Mouse (Mus musculus): Measurements from ENCODE around the gene Apol10b.
"Not testable (repeated sequence)": the region's sequence is repeated elsewhere in the genome, so short reads cannot be mapped to it uniquely, and the experiment has no call there.

The Apol10b gene

DNA sequence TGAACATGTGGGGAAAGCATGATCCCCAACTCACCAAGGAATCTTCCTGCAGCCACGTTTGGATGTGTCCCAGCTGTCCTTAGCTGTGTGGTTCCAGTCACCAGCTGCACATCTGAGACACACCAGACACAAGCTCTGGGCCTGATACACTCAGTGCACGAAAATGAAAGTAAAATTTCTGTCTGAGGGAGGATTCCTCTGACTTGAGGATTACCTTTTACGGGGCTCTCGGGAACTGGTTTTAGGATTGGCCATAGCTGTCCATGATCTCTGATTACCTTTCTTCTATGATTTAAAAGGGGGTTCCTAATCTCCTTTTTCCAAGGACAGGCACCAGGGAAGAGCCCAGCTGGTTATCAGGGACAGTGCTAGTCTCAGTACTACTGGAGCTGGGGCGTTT is at the start of gene Apol10b:
Apol10b (minus strand) TSS at position 165 of the 400 bp plus-strand sequence.
- no peak for DNase-seq (ENCODE audit: low spot score in 2 of 2)

DNA sequence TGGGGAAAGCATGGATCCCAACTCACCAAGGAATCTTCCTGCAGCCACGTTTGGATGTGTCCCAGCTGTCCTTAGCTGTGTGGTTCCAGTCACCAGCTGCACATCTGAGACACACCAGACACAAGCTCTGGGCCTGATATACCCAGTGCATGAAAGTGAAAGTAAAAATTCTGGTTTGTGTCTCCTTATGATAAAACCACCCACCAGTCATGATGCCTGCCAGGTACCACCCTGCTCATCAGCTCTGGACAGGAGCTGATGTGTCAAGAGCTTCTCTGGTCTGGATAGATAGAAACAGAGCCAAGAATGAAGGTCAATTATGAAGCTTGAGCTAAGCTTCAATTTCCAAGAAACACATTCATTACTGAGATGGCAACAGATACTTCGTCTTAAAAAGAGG is 47.3 kb upstream of the Apol10b start, which contains the start of gene Apol11b:
Apol11b (minus strand) TSS at position 111 of the 400 bp plus-strand sequence.
- DNase-seq (ENCODE audit: low spot score in 2 of 2) = not testable (repeated sequence)

DNA sequence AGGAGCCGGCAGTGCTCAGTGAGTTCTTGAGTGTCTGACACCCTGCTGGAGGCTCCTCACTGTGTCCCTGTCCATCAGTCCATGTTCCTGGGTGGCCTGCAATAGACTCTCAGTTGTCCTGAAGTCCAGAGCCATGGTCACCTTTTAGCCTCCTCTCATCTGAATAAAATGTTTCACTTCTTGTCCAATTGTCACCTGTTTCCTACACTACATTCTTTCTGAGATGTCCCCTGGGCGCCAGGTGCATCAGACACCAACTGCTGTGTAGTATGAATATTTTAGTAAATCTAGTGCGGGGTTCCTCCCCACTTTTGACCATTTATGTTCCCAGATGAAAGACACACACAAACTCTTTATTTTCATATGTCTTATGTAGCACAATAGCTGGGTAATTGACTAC is 33.9 kb upstream of the Apol10b start:
- not testable (repeated sequence) for DNase-seq (ENCODE audit: low spot score in 2 of 2)

DNA sequence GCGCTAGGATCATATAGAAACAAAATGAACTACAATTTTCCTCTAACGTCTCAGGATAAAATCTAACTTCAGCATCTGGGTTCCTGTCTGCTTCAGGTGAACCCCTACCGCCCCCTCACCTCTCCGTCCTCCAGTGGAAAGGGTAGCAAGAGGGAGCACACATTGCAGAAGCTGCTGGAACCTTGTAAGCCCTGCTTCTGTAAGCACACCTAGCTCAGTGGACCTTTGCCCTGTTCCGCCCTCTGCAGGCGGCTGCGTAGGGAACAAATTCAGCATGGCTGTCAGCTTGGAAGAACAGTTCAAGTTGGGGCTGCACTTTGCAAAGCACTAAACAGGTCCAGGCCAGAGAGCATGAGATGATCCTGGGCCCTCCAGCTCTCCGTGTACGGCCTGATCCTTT is 32.7 kb upstream of the Apol10b start:
- DNase-seq (ENCODE audit: low spot score in 2 of 2) = not testable (repeated sequence)

DNA sequence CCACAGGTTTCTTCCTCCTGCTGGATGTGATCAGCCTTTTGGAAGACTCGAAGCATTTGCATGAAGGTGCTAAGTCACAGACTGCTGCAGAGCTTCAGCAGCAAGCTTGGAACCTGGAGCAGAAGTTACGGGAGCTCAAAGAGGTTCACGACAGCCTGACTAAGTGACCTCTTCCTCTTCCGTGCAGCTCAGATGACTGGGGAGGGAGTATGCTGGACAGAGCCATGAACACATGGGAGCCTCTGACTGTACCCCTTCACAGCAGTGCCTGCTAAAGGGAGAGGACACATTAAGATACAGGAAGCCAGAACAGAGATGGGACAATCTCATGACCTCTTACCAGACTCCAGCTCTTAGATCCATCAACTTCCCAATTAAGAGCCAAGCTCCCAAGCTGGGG is 30.5 kb upstream of the Apol10b start:
- not testable (repeated sequence) for DNase-seq (ENCODE audit: low spot score in 2 of 2)

DNA sequence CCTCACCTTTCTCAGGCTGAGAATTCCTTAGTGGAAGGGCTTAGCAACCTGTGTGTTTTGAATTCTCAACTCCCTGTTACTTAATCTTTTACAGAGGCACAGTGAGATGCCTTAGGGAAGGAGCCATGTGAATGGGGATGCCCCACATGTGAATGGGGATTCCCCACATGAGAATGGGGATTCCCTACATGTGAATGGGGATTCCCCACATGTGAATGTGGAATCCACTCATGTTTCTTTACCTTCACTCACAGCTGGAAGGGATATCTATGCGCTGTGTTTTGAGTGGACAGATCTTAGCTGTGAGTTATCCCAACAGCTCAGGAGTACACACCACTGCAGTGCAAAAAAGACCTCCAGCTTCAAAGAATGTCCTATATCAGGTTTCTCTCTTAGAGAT is 28.8 kb upstream of the Apol10b start:
- DNase-seq (ENCODE audit: low spot score in 2 of 2) = no peak

DNA sequence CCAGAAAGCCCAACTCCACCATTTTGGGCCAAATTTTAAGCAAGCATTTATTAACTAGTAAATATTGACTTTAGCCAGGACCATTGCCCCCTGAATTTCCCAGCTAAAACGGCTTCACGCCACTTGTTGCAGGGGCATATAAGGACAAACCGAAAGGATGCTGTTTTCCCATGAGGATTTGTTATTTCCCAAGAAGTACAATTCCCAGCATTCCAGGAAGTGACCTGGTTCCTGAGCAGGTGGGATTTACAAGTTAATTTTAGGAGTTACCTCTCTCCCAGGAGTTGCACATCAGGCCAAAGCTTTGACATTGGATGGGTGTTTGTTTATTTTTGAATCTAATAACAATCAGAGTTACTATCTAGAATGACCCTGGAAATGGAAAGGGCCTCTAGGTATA is 10.1 kb upstream of the Apol10b start:
- DNase-seq (ENCODE audit: low spot score in 2 of 2) = no peak

DNA sequence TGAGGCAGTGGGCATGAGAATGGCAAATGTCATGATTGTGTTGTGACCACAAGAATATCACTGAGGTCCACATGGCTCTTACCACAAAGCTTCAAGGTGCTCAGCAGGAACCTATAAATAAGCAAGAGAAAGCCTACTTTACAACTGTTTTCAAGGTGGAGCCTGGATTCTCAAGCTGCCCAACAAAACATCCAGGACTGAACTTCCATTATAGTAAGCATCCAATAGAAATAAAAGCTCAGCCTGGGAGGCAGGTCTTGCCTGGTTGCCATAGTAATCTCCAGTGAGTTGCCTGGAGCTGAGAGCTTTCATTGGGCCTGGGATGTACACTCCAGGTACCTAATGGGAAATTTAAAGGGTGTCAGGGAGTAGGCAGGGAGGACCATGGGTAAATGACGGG is 3.0 kb upstream of the Apol10b start, which contains the start of gene Gm36245:
Gm36245 (plus strand) TSS at position 301 of the 400 bp plus-strand sequence.
- DNase-seq (ENCODE audit: low spot score in 2 of 2) = no peak

DNA sequence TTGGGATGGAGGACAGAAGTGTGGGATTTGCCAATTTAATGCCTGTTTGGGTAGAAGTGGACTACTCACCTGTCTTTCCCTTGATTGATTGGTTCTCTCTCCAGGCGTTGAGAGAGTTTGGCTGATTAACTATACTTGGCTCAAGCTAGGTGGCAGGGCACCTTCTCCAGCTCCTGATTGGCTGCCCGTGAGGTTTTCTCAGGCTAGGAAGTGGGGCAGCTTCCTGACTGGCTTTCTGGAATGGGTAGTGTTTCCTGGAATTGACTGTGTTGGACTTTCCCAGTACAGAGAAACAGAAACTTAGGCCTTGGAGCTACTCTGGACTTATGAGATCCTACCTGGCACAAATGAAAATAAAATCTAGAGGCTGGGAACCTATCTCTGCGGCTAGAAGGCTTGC is 2.5 kb upstream of the Apol10b start:
- no peak for DNase-seq (ENCODE audit: low spot score in 2 of 2)

DNA sequence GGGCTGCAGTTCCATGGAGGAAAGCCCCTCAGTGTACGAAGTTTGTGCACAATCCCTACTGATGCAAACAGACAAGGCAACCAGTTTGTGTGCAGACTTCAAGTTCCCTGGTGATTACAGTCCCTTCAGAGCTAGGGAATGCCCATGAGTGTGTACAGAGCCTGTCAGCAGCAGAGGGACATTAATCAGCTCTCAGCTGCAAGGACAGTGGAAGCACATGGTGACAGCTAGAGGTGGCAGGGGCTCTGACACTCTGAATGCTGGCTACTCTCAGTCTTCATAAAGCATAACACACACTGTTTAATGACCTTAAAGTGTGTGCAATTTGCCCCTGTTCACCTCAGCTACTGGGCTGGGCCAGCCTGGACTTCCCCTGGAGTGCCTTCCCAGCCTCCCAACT is 2.4 kb downstream of the Apol10b start:
- DNase-seq (ENCODE audit: low spot score in 2 of 2) = no peak

DNA sequence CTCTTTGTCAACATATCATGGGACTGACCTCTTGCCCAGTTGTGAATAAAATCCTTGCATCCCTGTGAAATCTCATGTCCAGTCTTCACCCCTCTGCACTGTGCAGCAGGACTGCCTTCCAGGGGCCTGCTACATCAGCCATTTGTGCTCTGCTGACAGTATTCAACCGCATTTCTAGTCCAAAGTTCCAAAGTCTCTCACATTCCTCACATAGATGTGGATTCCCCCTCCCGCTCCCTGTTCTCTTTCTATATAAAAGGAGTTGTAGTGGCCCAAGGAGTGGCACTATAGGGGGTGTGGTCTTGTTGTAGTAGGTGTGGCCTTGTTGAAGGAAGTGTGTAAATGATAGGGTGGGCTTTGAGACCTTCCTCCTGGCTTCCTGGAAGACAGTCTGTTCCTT is 5.0 kb downstream of the Apol10b start:
- DNase-seq (ENCODE audit: low spot score in 2 of 2) = no peak

DNA sequence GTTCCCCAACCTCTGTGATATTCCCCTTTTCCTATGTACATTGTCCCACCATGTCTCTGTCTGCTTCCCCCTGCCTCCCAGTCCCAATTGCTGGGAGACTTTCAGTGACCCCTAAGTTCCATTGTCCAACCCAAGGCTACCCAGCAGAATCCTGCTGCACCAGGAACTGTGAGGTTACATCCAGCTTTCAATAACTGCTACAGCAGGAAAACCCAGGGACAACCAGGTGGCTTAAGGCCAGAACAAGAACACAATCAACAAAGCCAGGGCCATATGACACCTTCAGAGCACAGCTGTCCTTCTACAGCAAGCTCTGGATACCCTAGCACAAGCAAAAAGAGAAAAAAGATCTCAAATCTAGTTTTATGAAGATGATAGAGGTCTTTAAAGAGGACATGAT is 6.9 kb downstream of the Apol10b start:
- no peak for DNase-seq (ENCODE audit: low spot score in 2 of 2)

DNA sequence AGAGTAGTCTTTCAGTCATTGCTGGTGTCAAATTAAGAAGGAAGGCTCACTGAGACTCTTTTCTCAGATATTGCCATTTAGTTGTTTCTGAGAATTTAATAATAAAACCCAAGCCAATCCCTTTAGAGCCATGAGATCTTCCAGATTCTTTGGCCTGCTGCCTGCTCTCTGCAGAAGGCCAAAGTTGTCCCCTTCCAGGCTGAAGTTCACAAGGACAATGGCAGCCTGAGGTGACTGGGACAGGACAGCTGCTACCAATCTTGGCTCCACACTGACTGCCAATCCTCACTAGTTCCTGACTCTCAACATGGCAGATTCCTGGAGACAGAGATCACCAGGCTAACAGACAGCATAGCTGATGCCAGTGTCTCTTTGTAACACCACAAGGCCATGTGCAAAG is 8.9 kb downstream of the Apol10b start:
- no peak for DNase-seq (ENCODE audit: low spot score in 2 of 2)

DNA sequence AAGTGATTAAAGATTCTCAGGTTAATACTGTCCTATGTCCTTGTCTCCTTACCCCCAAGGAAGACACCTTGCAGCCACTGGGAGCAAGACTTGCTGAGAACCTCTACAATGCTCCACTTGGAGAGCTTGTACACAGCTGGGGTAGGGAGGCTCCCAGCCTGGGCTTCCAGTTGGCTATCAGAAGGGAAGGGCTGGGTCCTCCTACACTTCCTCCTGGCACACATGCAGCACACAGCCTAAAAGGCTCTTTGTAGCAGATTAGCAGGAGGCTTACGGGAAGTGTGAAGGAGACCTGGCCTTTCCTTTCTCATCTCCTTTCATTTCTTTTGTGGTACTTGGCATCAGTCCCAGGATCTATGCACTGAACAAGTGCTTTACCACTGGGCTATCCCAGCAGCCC is 14.2 kb downstream of the Apol10b start:
- no peak for DNase-seq (ENCODE audit: low spot score in 2 of 2)

DNA sequence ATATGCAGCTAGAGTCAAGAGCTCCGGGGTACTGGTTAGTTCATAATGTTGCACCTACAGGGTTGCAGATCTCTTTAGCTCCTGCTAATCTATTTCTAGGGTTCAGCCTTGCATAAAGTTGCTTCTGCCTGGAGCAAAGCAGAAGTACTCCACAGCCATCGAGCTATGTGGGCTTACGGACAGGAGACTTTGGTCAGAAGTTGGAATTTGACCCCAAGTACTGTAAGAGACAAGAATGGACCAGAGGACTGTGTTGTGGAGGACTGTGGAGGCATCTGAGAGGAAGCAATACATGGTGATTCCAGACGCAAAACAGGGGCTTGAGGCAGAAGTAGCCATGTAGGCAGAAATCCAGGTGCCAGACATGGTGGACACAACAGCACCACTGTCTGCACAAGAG is 16.6 kb downstream of the Apol10b start:
- DNase-seq (ENCODE audit: low spot score in 2 of 2) = no peak

DNA sequence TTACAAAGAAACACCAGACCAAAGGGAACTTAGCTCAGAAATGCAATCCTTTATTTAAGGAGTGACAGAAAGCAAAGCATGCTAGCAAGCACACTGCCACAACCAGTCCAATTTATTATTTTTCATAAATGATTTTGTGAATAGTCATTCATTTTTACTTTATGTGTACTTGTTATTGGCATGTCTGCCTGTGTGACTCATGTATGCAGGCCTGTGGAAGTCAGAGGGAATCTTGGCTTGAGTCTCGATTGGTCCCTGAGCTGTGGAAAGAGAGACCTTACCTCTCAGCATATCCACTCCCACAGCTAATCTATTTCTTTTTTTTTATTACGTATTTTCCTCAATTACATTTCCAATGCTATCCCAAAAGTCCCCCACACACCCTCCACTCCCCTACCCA is 17.1 kb downstream of the Apol10b start:
- no peak for DNase-seq (ENCODE audit: low spot score in 2 of 2)

DNA sequence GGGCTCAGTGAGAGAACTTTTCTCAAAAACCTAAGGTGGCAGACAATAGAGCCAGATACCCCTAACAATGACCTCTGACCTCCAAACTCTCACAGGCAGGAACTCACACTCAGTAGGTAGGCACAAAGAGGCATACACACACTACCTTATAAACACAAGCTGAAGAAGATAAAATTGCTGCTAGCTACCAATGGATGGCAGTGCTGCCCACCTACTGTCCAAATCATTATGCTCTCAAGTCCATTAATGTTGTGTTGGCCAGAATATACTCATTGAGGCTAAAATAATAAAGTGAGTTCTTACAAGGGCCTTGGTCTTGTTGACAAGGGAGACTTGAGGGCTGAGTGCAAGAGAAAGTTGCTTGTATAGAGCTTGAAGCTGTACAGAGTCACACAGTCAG is 32.7 kb downstream of the Apol10b start:
- no peak for DNase-seq (ENCODE audit: low spot score in 2 of 2)

DNA sequence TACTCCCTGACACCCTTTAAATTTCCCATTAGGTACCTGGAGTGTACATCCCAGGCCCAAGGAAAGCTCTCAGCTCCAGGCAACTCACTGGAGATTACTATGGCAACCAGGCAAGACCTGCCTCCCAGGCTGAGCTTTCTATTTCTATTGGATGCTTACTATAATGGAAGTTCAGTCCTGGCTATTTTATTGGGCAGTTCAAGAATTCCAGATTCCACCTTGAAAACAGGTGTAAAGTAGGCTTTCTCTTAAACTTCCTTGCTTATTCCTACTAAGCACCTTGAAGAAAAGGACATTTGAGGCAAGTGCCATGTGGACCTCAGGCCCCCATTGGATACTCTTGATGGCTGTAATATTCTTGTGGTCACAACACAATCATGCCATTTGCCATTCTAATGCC is 34.1 kb downstream of the Apol10b start, which contains the start of gene 1700025B11Rik:
1700025B11Rik (minus strand) TSS at position 101 of the 400 bp plus-strand sequence.
- DNase-seq (ENCODE audit: low spot score in 2 of 2) = no peak

DNA sequence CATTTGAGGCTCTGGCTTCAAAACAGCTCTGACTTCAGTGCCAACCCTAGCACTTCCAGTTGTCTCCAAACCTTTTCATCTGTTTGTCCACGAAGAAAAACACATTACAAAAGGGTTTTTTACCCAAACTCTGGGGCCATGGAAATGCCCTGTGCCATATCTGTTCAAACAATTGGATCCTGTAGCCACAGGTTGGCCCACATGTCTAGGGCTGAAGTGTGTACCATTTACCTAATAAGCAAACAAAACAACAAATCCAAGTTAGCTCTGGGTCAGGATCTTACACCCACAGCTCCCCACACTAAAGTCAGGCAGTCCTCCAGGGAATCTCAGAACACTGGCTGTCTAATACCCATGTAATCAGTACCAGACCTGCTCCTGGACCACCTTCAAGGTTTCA is 56.7 kb downstream of the Apol10b start:
- DNase-seq (ENCODE audit: low spot score in 2 of 2) = not testable (repeated sequence)

All from frontal cortex, postnatal 25 days (tissue).